Mouse (Mus musculus) olfactory bulb, adult 2 months (tissue): ENCODE measurements around the gene Sox5.

Source experiments
- CTCF ChIP-seq: fragments of 200-500 bp; IDR thresholded peaks from 2 replicates; pipeline ENCODE4 v1.5.1; 2012; ENCODE audit warnings: low read depth, mild to moderate bottlenecking, low read length, moderate library complexity; ENCODE audit not compliant: insufficient read depth
- POLR2A ChIP-seq: fragments of 200-500 bp; IDR thresholded peaks from 2 replicates; pipeline ENCODE4 v1.6.1; 2012; ENCODE audit warnings: mild to moderate bottlenecking, low read depth, low read length, moderate library complexity; ENCODE audit not compliant: insufficient read depth

DNA sequence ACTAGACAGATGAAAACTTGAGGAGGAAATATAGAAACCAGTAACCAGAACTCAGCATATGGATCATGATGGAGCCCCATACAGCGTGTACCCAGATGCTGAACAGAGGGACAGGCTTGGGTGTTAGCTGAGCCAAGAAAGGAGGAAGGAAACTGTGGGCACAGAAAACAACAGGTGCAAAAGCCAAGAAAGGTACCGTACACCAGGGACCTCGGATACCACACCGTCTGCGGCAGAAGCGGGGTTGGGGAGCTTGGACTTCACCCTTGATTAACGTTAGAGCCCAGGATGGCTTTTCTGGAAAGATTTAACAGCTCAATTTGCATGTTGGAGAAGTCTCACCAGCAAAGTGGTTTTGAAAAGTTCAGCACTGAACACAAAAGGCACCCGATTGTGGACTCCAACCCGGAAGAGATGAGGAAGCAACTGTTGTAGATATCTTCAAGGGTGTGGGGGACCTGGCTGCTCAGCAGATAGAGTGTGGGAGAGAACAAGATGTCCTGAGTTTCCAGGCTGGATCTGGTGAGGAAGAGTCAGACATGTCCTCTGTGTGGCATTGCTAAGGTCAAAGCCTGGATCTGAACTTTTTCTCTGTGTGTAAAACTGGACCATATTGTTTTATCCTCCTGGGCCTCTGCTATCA is 104.2 kb downstream of the Sox5 start:
- TF ChIP-seq CTCF, result no peak
- no peak for TF ChIP-seq POLR2A
